Mouse (Mus musculus) myocyte (in vitro differentiated cells): ENCODE measurements around the gene Cytl1. TPM values are rescaled to one million over a fixed set of nuclear protein-coding genes. Genes with fewer than 3 reads are reported as not detected.

Experiments
- H3K27me3 ChIP-seq: one replicate; pipeline ENCODE4 v1.6.1; 2011; ENCODE audit not compliant: control insufficient read depth, insufficient read depth, insufficient read length
- H3K36me3 ChIP-seq: one replicate; pipeline ENCODE4 v1.6.1; 2011; ENCODE audit not compliant: control insufficient read depth, insufficient read depth
- H3K4me2 ChIP-seq: one replicate; pipeline ENCODE4 v1.6.1; 2011; ENCODE audit warnings: low read depth, control low read depth
- H3K4me3 ChIP-seq: one replicate; pipeline ENCODE4 v1.5.1; 2011; ENCODE audit warnings: mild to moderate bottlenecking, control low read depth, moderate library complexity
- H3K79me2 ChIP-seq: one replicate; pipeline ENCODE4 v1.6.1; 2011; ENCODE audit not compliant: control insufficient read depth, insufficient read depth
- H3ac ChIP-seq: one replicate; pipeline ENCODE4 v1.6.1; 2011; ENCODE audit not compliant: control insufficient read depth, insufficient read length
- CEBPB ChIP-seq: IDR thresholded peaks from 2 replicates; pipeline ENCODE4 v1.6.1; 2011; ENCODE audit warnings: mild to moderate bottlenecking, moderate library complexity; ENCODE audit not compliant: poor library complexity, insufficient read depth, severe bottlenecking
- E2F4 ChIP-seq: IDR thresholded peaks from one replicate; pipeline ENCODE4 v1.6.1; 2011; ENCODE audit warnings: mild to moderate bottlenecking, control low read depth, moderate library complexity; ENCODE audit not compliant: insufficient read depth
- MAX ChIP-seq: IDR thresholded peaks from one replicate; pipeline ENCODE4 v1.6.1; 2011; ENCODE audit warnings: low read depth, mild to moderate bottlenecking, control low read depth
- MYOD1 ChIP-seq, 3 experiments: IDR thresholded peaks; one replicate each; pipeline ENCODE4 v1.6.1; 2011; ENCODE audit warnings: control low read depth in 2 of 3, low read depth in 2 of 3, mild to moderate bottlenecking in 2 of 3, moderate library complexity in 1 of 3; ENCODE audit not compliant: insufficient read length in 2 of 3, control insufficient read depth in 1 of 3
- MYOG ChIP-seq, 3 experiments: IDR thresholded peaks; one replicate each; pipeline ENCODE4 v1.6.1; 2011; ENCODE audit warnings: control low read depth in 2 of 3, low read depth in 2 of 3, mild to moderate bottlenecking in 2 of 3; ENCODE audit not compliant: insufficient read length in 2 of 3, control insufficient read depth in 1 of 3, insufficient read depth in 1 of 3
- POLR2A ChIP-seq: IDR thresholded peaks from one replicate; pipeline ENCODE4 v1.6.1; 2011; ENCODE audit warnings: low read depth, mild to moderate bottlenecking, control low read depth, moderate library complexity; ENCODE audit not compliant: insufficient read length
- POLR2AphosphoS2 ChIP-seq: IDR thresholded peaks from one replicate; pipeline ENCODE4 v1.6.1; 2011; ENCODE audit warnings: low read depth, control low read depth; ENCODE audit not compliant: insufficient read length
- REST ChIP-seq: IDR thresholded peaks from one replicate; pipeline ENCODE4 v1.6.1; 2011; ENCODE audit warnings: mild to moderate bottlenecking, control low read depth, moderate library complexity; ENCODE audit not compliant: insufficient read depth, insufficient read length
- SRF ChIP-seq: IDR thresholded peaks from one replicate; pipeline ENCODE4 v1.6.1; 2011; ENCODE audit warnings: low read depth; ENCODE audit not compliant: control insufficient read depth, insufficient read length
- TCF12 ChIP-seq: IDR thresholded peaks from one replicate; pipeline ENCODE4 v1.6.1; 2011; ENCODE audit warnings: mild to moderate bottlenecking, control low read depth; ENCODE audit not compliant: poor library complexity, insufficient read depth, severe bottlenecking
- USF1 ChIP-seq: IDR thresholded peaks from one replicate; pipeline ENCODE4 v1.6.1; 2011; ENCODE audit warnings: low read depth, mild to moderate bottlenecking, control low read depth, moderate library complexity
- polyA plus RNA-seq: library from polyadenylated mRNA; unstranded; fragments of >200 nt; fragmentation: generic; extraction: Trizol; gene quantifications from one replicate; pipeline ENCODE4 v1.2.1, GENCODE M21; 2012; ENCODE audit warnings: missing spikeins

The Cytl1 gene
- polyA plus RNA-seq, 1 experiment = not detected

GRCm38 (mm10) chr5:37783306-37783705, 48.0 kb downstream of the Cytl1 start:
- H3K36me3 ChIP-seq = no peaks in the 10 kb centered on the region
- no peak overlapping the region for H3K4me2 ChIP-seq

GRCm38 (mm10) chr5:37784847-37785391, 49.6 kb downstream of the Cytl1 start:
- no peak overlapping the region for H3K4me3 ChIP-seq
- peaks cover 26% of the 10 kb centered on the region for H3K27me3 ChIP-seq
- no peaks in the 10 kb centered on the region for H3K36me3 ChIP-seq
- H3K4me2 ChIP-seq = no peak overlapping the region
- no peaks in the 10 kb centered on the region for H3K79me2 ChIP-seq
- TF ChIP-seq MYOG (IDR thresholded peaks at IDR 0.05; ENCODE audit: control insufficient read depth in 1 of 3, insufficient read depth in 1 of 3, insufficient read length in 2 of 3, low read depth in 2 of 3) (no peak), USF1 (no peak), MYOD1 (IDR thresholded peaks at IDR 0.05; ENCODE audit: control insufficient read depth in 1 of 3, insufficient read length in 2 of 3, low read depth in 2 of 3) (no peak), MAX (no peak), REST (no peak)
- H3ac ChIP-seq = no peak overlapping the region

More at GRCm38 (mm10) chr5:37783306-37783705, 48.0 kb downstream of the Cytl1 start:
- Histone ChIP-seq H3K27me3 (peaks cover 26% of the 10 kb centered on the region), H3K4me3 (no peak overlapping the region), H3ac (no peak overlapping the region), H3K79me2 (no peaks in the 10 kb centered on the region)
- TF ChIP-seq TCF12 (no peak), E2F4 (no peak), CEBPB (no peak), MYOD1 (IDR thresholded peaks at IDR 0.05; ENCODE audit: control insufficient read depth in 1 of 3, insufficient read length in 2 of 3, low read depth in 2 of 3) (no peak), POLR2AphosphoS2 (no peak), MYOG (IDR thresholded peaks at IDR 0.05; ENCODE audit: control insufficient read depth in 1 of 3, insufficient read depth in 1 of 3, insufficient read length in 2 of 3, low read depth in 2 of 3) (no peak), POLR2A (no peak), SRF (no peak)

Other genes starting within 250 kb of the Cytl1 start
- gene Stk32b, start 18.3 kb upstream of the Cytl1 start, polyA plus RNA-seq = not detected
- gene Msx1, start 89.1 kb downstream of the Cytl1 start, polyA plus RNA-seq = 4.7 TPM